Mouse (Mus musculus) CH12.LX (cell line): ENCODE measurements around the gene Gm364. TPM values are rescaled to one million over a fixed set of nuclear protein-coding genes. Genes with fewer than 3 reads are reported as not detected.

Experiments used
- DNase-seq: peaks from one replicate; pipeline ENCODE4 v3.0.0-alpha.2; 2013; ENCODE audit errors: extremely low read depth
- H3K27ac ChIP-seq: 2 replicates; pipeline ENCODE4 v1.5.1; 2012; ENCODE audit warnings: low read depth, mild to moderate bottlenecking, control low read depth, moderate library complexity; ENCODE audit not compliant: insufficient read depth
- H3K27me3 ChIP-seq: replicated peaks from 2 replicates; pipeline ENCODE3; 2012; ENCODE audit warnings: inconsistent platforms
- H3K36me3 ChIP-seq, 2 experiments: replicated peaks in 1 of 2; 2 replicates each; pipeline versions ENCODE3 to v1.6.1; 2012; ENCODE audit warnings: inconsistent platforms in 1 of 2, low read length in 1 of 2, mild to moderate bottlenecking in 1 of 2, mixed read lengths in 1 of 2, moderate library complexity in 1 of 2; ENCODE audit not compliant: control insufficient read depth in 1 of 2, insufficient read depth in 1 of 2
- H3K4me1 ChIP-seq, 2 experiments: 2 replicates each; pipeline ENCODE4 v1.6.1; 2012; ENCODE audit warnings: inconsistent platforms in 1 of 2, moderate library complexity in 1 of 2; ENCODE audit not compliant: insufficient read depth in 2 of 2, control insufficient read depth in 1 of 2
- H3K4me2 ChIP-seq: 2 replicates; pipeline ENCODE4 v1.6.1; 2012; ENCODE audit warnings: low read depth, mild to moderate bottlenecking, control low read depth; ENCODE audit not compliant: poor library complexity, insufficient read depth, severe bottlenecking
- H3K4me3 ChIP-seq, 3 experiments: fragments of 150-350 bp in 1 of 3; sonication (generic) in 1 of 3; replicated peaks in 1 of 3; 2 replicates each; pipeline versions ENCODE3 to v1.5.1; 2011 to 2012; ENCODE audit warnings: low read depth in 2 of 3, low read length in 2 of 3, mild to moderate bottlenecking in 2 of 3, moderate library complexity in 2 of 3, control low read depth in 1 of 3, improper control_type of control experiment in 1 of 3, inconsistent platforms in 1 of 3, mixed read lengths in 1 of 3; ENCODE audit not compliant: poor library complexity in 1 of 3
- H3K79me2 ChIP-seq: replicated peaks from 2 replicates; pipeline ENCODE4 v1.6.1; 2012; ENCODE audit warnings: mild to moderate bottlenecking, moderate library complexity; ENCODE audit not compliant: control insufficient read depth, poor library complexity, insufficient read depth, severe bottlenecking; ENCODE audit errors: extremely low read depth
- H3K9ac ChIP-seq: 2 replicates; pipeline ENCODE4 v1.6.1; 2012; ENCODE audit warnings: low read depth, mild to moderate bottlenecking, control low read depth, moderate library complexity; ENCODE audit not compliant: insufficient read depth
- H3K9me3 ChIP-seq: replicated peaks from 2 replicates; pipeline ENCODE3; 2012; ENCODE audit warnings: low read length, inconsistent platforms, mixed read lengths
- BHLHE40 ChIP-seq: IDR thresholded peaks from 2 replicates; pipeline ENCODE4 v1.6.1; 2011; ENCODE audit warnings: mild to moderate bottlenecking, low read depth, low read length, improper control_type of control experiment
- CHD1 ChIP-seq: IDR thresholded peaks from 2 replicates; pipeline ENCODE4 v1.6.1; 2012; ENCODE audit warnings: low read depth, low read length, improper control_type of control experiment, inconsistent platforms
- CHD2 ChIP-seq: IDR thresholded peaks from 2 replicates; pipeline ENCODE4 v1.6.1; 2011; ENCODE audit warnings: low read length, improper control_type of control experiment
- CTCF ChIP-seq, 2 experiments: IDR thresholded peaks in 1 of 2; conservative IDR thresholded peaks in 1 of 2; 2 replicates each; pipeline ENCODE4 v1.5.1; 2011 to 2012; ENCODE audit warnings: low read depth in 2 of 2, low read length in 2 of 2, improper control_type of control experiment in 1 of 2, inconsistent platforms in 1 of 2, mild to moderate bottlenecking in 1 of 2, moderate library complexity in 1 of 2
- E2F4 ChIP-seq: IDR thresholded peaks from 2 replicates; pipeline ENCODE4 v1.6.1; 2011; ENCODE audit warnings: low read depth, low read length, improper control_type of control experiment; ENCODE audit not compliant: insufficient replicate concordance
- ELF1 ChIP-seq: IDR thresholded peaks from 2 replicates; pipeline ENCODE4 v1.6.1; 2014; ENCODE audit warnings: low read depth, mild to moderate bottlenecking, inconsistent platforms, low read length, improper control_type of control experiment
- EP300 ChIP-seq: IDR thresholded peaks from 2 replicates; pipeline ENCODE4 v1.6.1; 2011; ENCODE audit warnings: low read length, improper control_type of control experiment
- GABPA ChIP-seq: IDR thresholded peaks from 2 replicates; pipeline ENCODE4 v1.6.1; 2012; ENCODE audit warnings: low read depth, low read length, improper control_type of control experiment, inconsistent platforms; ENCODE audit not compliant: insufficient replicate concordance
- HCFC1 ChIP-seq: IDR thresholded peaks from 2 replicates; pipeline ENCODE4 v1.6.1; 2012; ENCODE audit warnings: low read depth, mild to moderate bottlenecking, inconsistent platforms, low read length, improper control_type of control experiment
- IRF4 ChIP-seq: IDR thresholded peaks from 2 replicates; pipeline ENCODE4 v1.6.1; 2014; ENCODE audit warnings: low read depth, mild to moderate bottlenecking, inconsistent platforms, low read length, improper control_type of control experiment
- JUN ChIP-seq: IDR thresholded peaks from 2 replicates; pipeline ENCODE4 v1.6.1; 2011; ENCODE audit warnings: low read depth, mild to moderate bottlenecking, low read length, improper control_type of control experiment, moderate library complexity; ENCODE audit not compliant: insufficient read depth
- JUND ChIP-seq: conservative IDR thresholded peaks from 2 replicates; pipeline ENCODE4 v1.6.1; 2011; ENCODE audit warnings: low read depth, low read length, improper control_type of control experiment
- KAT2A ChIP-seq: IDR thresholded peaks from 2 replicates; pipeline ENCODE4 v1.6.1; 2012; ENCODE audit warnings: low read length, improper control_type of control experiment, inconsistent platforms; ENCODE audit not compliant: insufficient replicate concordance
- MAFK ChIP-seq: IDR thresholded peaks from 2 replicates; pipeline ENCODE4 v1.6.1; 2011; ENCODE audit warnings: low read length, improper control_type of control experiment; ENCODE audit not compliant: insufficient replicate concordance
- MAX ChIP-seq: IDR thresholded peaks from 2 replicates; pipeline ENCODE4 v1.6.1; 2011; ENCODE audit warnings: low read length, improper control_type of control experiment
- MAZ ChIP-seq: IDR thresholded peaks from 2 replicates; pipeline ENCODE4 v1.6.1; 2012; ENCODE audit warnings: low read depth, mild to moderate bottlenecking, inconsistent platforms, low read length, improper control_type of control experiment, moderate library complexity
- MEF2A ChIP-seq: IDR thresholded peaks from 2 replicates; pipeline ENCODE4 v1.6.1; 2014; ENCODE audit warnings: low read depth, mild to moderate bottlenecking, inconsistent platforms, low read length, improper control_type of control experiment, borderline replicate concordance
- MXI1 ChIP-seq: IDR thresholded peaks from 2 replicates; pipeline ENCODE4 v1.6.1; 2011; ENCODE audit warnings: mild to moderate bottlenecking, low read depth, low read length, improper control_type of control experiment
- NRF1 ChIP-seq: IDR thresholded peaks from 2 replicates; pipeline ENCODE4 v1.6.1; 2014; ENCODE audit warnings: low read depth, mild to moderate bottlenecking, inconsistent platforms, low read length, improper control_type of control experiment, moderate library complexity
- PAX5 ChIP-seq: IDR thresholded peaks from 2 replicates; pipeline ENCODE4 v1.6.1; 2012; ENCODE audit warnings: low read length, inconsistent platforms, mixed read lengths
- POLR2A ChIP-seq: IDR thresholded peaks from 2 replicates; pipeline ENCODE4 v1.6.1; 2011; ENCODE audit warnings: low read depth, mild to moderate bottlenecking, improper control_type of control experiment, low read length
- POLR2AphosphoS2 ChIP-seq: IDR thresholded peaks from 2 replicates; pipeline ENCODE4 v1.6.1; 2011; ENCODE audit warnings: low read depth, low read length, improper control_type of control experiment
- RAD21 ChIP-seq: IDR thresholded peaks from 2 replicates; pipeline ENCODE4 v1.6.1; 2011; ENCODE audit warnings: low read depth, mild to moderate bottlenecking, low read length, improper control_type of control experiment, moderate library complexity
- RCOR1 ChIP-seq: conservative IDR thresholded peaks from 2 replicates; pipeline ENCODE4 v1.6.1; 2012; ENCODE audit warnings: low read depth, mild to moderate bottlenecking, inconsistent platforms, low read length, improper control_type of control experiment
- SIN3A ChIP-seq: IDR thresholded peaks from 2 replicates; pipeline ENCODE4 v1.6.1; 2012; ENCODE audit warnings: low read length, improper control_type of control experiment, inconsistent platforms
- SMC3 ChIP-seq: IDR thresholded peaks from 2 replicates; pipeline ENCODE4 v1.6.1; 2011; ENCODE audit warnings: low read depth, low read length, improper control_type of control experiment
- TBP ChIP-seq: conservative IDR thresholded peaks from 2 replicates; pipeline ENCODE4 v1.6.1; 2011; ENCODE audit warnings: low read depth, low read length, improper control_type of control experiment
- TCF12 ChIP-seq: IDR thresholded peaks from 2 replicates; pipeline ENCODE4 v1.6.1; 2014; ENCODE audit warnings: low read depth, mild to moderate bottlenecking, inconsistent platforms, low read length, improper control_type of control experiment
- UBTF ChIP-seq: IDR thresholded peaks from 2 replicates; pipeline ENCODE4 v1.6.1; 2012; ENCODE audit warnings: low read depth, mild to moderate bottlenecking, inconsistent platforms, low read length, improper control_type of control experiment, moderate library complexity
- USF1 ChIP-seq: IDR thresholded peaks from 2 replicates; pipeline ENCODE4 v1.6.1; 2014; ENCODE audit warnings: low read depth, mild to moderate bottlenecking, inconsistent platforms, low read length, improper control_type of control experiment
- ZKSCAN1 ChIP-seq: IDR thresholded peaks from 2 replicates; pipeline ENCODE4 v1.6.1; 2012; ENCODE audit warnings: low read depth, inconsistent platforms, low read length, improper control_type of control experiment, borderline replicate concordance
- ZMIZ1 ChIP-seq: IDR thresholded peaks from 2 replicates; pipeline ENCODE4 v1.6.1; 2012; ENCODE audit warnings: low read depth, mild to moderate bottlenecking, inconsistent platforms, low read length, improper control_type of control experiment
- ZNF384 ChIP-seq: IDR thresholded peaks from 2 replicates; pipeline ENCODE4 v1.6.1; 2012; ENCODE audit warnings: low read depth, low read length, improper control_type of control experiment, inconsistent platforms
- dilution Hi-C: fragments of 300-500 bp; cut with MboI; formaldehyde crosslinking; loops from 2 replicates; pipeline ENCODE4 v1.14.3; 2020; ENCODE audit warnings: low sequenced_read_pairs; ENCODE audit not compliant: extremely low pct_unique_long_range_greater_than_20kb, extremely low pct_ligation_motif_present
- in situ Hi-C: fragments of 300-500 bp; cut with MboI; formaldehyde crosslinking; loops from 3 replicates; pipeline ENCODE4 v1.14.3; 2019; ENCODE audit warnings: low sequenced_read_pairs, low pct_ligation_motif_present, low pct_unique_long_range_greater_than_20kb, mixed read lengths
- polyA plus RNA-seq: library from polyadenylated mRNA; unstranded; fragments of >175 nt; gene quantifications from 2 replicates; pipeline ENCODE4 v1.2.1, GENCODE M21; 2012; ENCODE audit warnings: low read depth; ENCODE audit not compliant: insufficient read length
- total RNA-seq, 2 experiments: library from RNA; depleted of rRNA; stranded (reverse); fragments of 300-350 nt in 1 of 2; fragments of >200 nt in 1 of 2; gene quantifications; 2 replicates each; pipeline ENCODE4 v1.2.3; 2012 to 2014

The Gm364 gene
- total and polyA plus RNA-seq, 3 experiments: not detected

GRCm38 (mm10) chrX:57403651-57404050, 5.3 kb upstream of the Gm364 start:
- Histone ChIP-seq H3K9me3 (no peaks in the 10 kb centered on the region), H3K4me1 (0 out of 4 replicates have a peak, but pooled peaks cover 0 to 6% of the 10 kb centered on the region in 2 experiments), H3K9ac (no peak overlapping the region), H3K4me2 (no peak overlapping the region), H3K27ac (no peak overlapping the region), H3K27me3 (no peaks in the 10 kb centered on the region), H3K79me2 (no peaks in the 10 kb centered on the region), H3K4me3 (no peak overlapping the region), H3K36me3 (no peaks in the 10 kb centered on the region)
- DNase-seq: peak; percentile 36
- TF ChIP-seq RAD21: peak; percentile 62
- peak in 1 of 2 experiments; percentile 65; a peak in 2 of 4 replicates for TF ChIP-seq CTCF (conservative IDR thresholded peaks at IDR 0.05 in 1 of 2, IDR thresholded peaks at IDR 0.05 in 1 of 2; ENCODE audit: low read depth in 2 of 2, low read length in 2 of 2)
- TF ChIP-seq SMC3: peak; percentile 50
- TF ChIP-seq RCOR1: no peak
- in situ Hi-C loops (no loop called here), dilution Hi-C loops (no loop called here)

GRCm38 (mm10) chrX:57431610-57432009, 22.7 kb downstream of the Gm364 start:
- Histone ChIP-seq H3K4me2 (no peak overlapping the region), H3K9me3 (no peaks in the 10 kb centered on the region), H3K4me3 (no peak overlapping the region), H3K79me2 (no peaks in the 10 kb centered on the region), H3K4me1 (no peaks in the 10 kb centered on the region), H3K27me3 (no peaks in the 10 kb centered on the region), H3K36me3 (no peaks in the 10 kb centered on the region), H3K9ac (no peak overlapping the region), H3K27ac (no peak overlapping the region)
- in situ Hi-C loops: loop anchor here (25.0 kb wide), 1 partner anchor 231 kb away; no protein-coding TSS in a partner anchor
- DNase-seq: peak; percentile 18
- dilution Hi-C loops: no loop called here
- TF ChIP-seq USF1: no peak
- TF ChIP-seq SIN3A: no peak
- TF ChIP-seq EP300: no peak
- TF ChIP-seq GABPA: no peak
- no peak for TF ChIP-seq JUND
- no peak for TF ChIP-seq ELF1
- TF ChIP-seq JUN: no peak
- TF ChIP-seq CHD1: no peak
- no peak for TF ChIP-seq POLR2AphosphoS2
- no peak for TF ChIP-seq KAT2A
- TF ChIP-seq ZMIZ1: no peak
- no peak for TF ChIP-seq POLR2A
- TF ChIP-seq CHD2: no peak
- TF ChIP-seq RAD21: peak; percentile 75
- TF ChIP-seq NRF1: no peak
- TF ChIP-seq MEF2A: no peak
- no peak for TF ChIP-seq MAX
- TF ChIP-seq CTCF (conservative IDR thresholded peaks at IDR 0.05 in 1 of 2, IDR thresholded peaks at IDR 0.05 in 1 of 2; ENCODE audit: low read depth in 2 of 2, low read length in 2 of 2): peak in 1 of 2 experiments; percentile 69; a peak in 2 of 4 replicates
- no peak for TF ChIP-seq HCFC1
- TF ChIP-seq TBP: no peak
- no peak for TF ChIP-seq MXI1
- no peak for TF ChIP-seq MAFK
- TF ChIP-seq IRF4: no peak
- TF ChIP-seq MAZ: no peak
- no peak for TF ChIP-seq BHLHE40
- TF ChIP-seq E2F4: no peak
- peak; percentile 88 for TF ChIP-seq ZNF384
- no peak; the same call in 1 of the 2 replicates for TF ChIP-seq ZKSCAN1
- TF ChIP-seq SMC3: peak; percentile 57
- TF ChIP-seq PAX5: no peak
- no peak for TF ChIP-seq UBTF
- no peak for TF ChIP-seq TCF12
- no peak for TF ChIP-seq RCOR1
